Mouse (Mus musculus) intestine, embryonic 15.5 days (tissue): ENCODE data around the gene Tnrc18. TPM values are rescaled to one million over a fixed set of nuclear protein-coding genes. Genes with fewer than 3 reads are reported as not detected.

Source experiments
- ATAC-seq: fragments of 200-750 bp; cut with Nextera tagmentation; 2 replicates; pipeline ENCODE4 v1.8.0; 2017; ENCODE audit warnings: moderate TSS enrichment, moderate library complexity
- H3K27ac ChIP-seq: fragments of 300-500 bp; sonication (generic); 2 replicates; pipeline ENCODE4 v1.5.1; 2015; ENCODE audit warnings: mild to moderate bottlenecking, inconsistent platforms
- H3K27me3 ChIP-seq: fragments of 300-500 bp; sonication (generic); replicated peaks from 2 replicates; pipeline ENCODE4 v1.6.1; 2015; ENCODE audit warnings: inconsistent platforms
- H3K36me3 ChIP-seq: fragments of 300-500 bp; sonication (generic); 2 replicates; pipeline ENCODE4 v1.6.1; 2015; ENCODE audit warnings: inconsistent platforms
- H3K4me1 ChIP-seq: fragments of 300-500 bp; sonication (generic); replicated peaks from 2 replicates; pipeline ENCODE4 v1.6.1; 2015; ENCODE audit warnings: inconsistent platforms
- H3K4me2 ChIP-seq: fragments of 300-500 bp; sonication (generic); replicated peaks from 2 replicates; pipeline ENCODE4 v1.6.1; 2015; ENCODE audit warnings: mild to moderate bottlenecking, inconsistent platforms
- H3K4me3 ChIP-seq: fragments of 300-500 bp; sonication (generic); replicated peaks from 2 replicates; pipeline ENCODE4 v1.5.1; 2015; ENCODE audit warnings: inconsistent platforms
- H3K9ac ChIP-seq: fragments of 300-500 bp; sonication (generic); 2 replicates; pipeline ENCODE4 v1.6.1; 2015; ENCODE audit warnings: inconsistent platforms
- H3K9me3 ChIP-seq: fragments of 300-500 bp; sonication (generic); 2 replicates; pipeline ENCODE4 v1.6.1; 2016; ENCODE audit warnings: inconsistent platforms
- WGBS: fragments of 180-500 bp; shearing (Covaris S2); methylation state at CpG from one replicate; pipeline ENCODE4 v1.1.7; 2015; 5-methylcytosine and 5-hydroxymethylcytosine counted together
- polyA plus RNA-seq: library from polyadenylated mRNA; unstranded; fragments of >200 nt; fragmentation: Nextera tagmentation; extraction: Ambion mirVana; gene quantifications from 2 replicates; pipeline ENCODE4 v1.2.1, GENCODE M21; 2015

Gene Tnrc18
- polyA plus RNA-seq, 1 experiment from 2014 or later, result 19.5 TPM

GRCm38 (mm10) chr5:142813722-142814111, 3.7 kb downstream of the Tnrc18 start:
- no peaks in the 10 kb centered on the region for H3K9me3 ChIP-seq
- peak overlapping the region; percentile 100 for H3K9ac ChIP-seq
- ATAC-seq, result no peak
- H3K27ac ChIP-seq, result peak overlapping the region; percentile 100
- H3K27me3 ChIP-seq, result no peaks in the 10 kb centered on the region
- H3K36me3 ChIP-seq, result no peaks in the 10 kb centered on the region
- H3K4me3 ChIP-seq, result peak overlapping the region; percentile 94
- peak overlapping the region; percentile 89 for H3K4me2 ChIP-seq
- 2% methylated on average over 23 of the region's 23 CpGs for WGBS
- peaks cover 37% of the 10 kb centered on the region for H3K4me1 ChIP-seq

GRCm38 (mm10) chr5:142812976-142813721, 4.3 kb downstream of the Tnrc18 start:
- Histone ChIP-seq H3K36me3 (no peaks in the 10 kb centered on the region), H3K27ac (peak overlapping the region; percentile 100), H3K4me1 (peaks cover 37% of the 10 kb centered on the region), H3K27me3 (no peaks in the 10 kb centered on the region), H3K9ac (peak overlapping the region; percentile 100), H3K4me2 (peak overlapping the region; percentile 89), H3K9me3 (no peaks in the 10 kb centered on the region), H3K4me3 (peak overlapping the region; percentile 94)
- 7% methylated on average over 18 of the region's 18 CpGs for WGBS
- ATAC-seq, result no peak

DNA sequence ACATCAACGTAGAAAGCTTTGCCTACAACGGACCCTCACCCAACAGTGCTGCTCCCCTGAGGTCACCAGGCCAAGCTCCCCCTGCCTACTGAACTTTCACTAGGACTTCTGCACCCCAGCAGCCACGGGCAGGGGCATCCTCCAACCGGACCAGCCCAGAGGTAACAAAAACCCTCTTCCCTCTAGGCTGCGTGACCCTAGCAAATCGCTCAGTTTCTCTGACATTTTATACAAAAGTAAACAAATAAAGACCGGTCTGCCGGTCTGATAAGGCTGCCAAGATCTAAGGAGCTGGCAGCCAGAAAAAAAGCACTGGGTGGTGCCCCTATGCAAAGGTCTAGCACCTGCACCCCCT, 4.9 kb downstream of the Tnrc18 start:
- H3K27ac ChIP-seq, result peak overlapping the region; percentile 100; the same call in 1 of the 2 replicates
- peak overlapping the region; percentile 89 for H3K4me2 ChIP-seq
- peak overlapping the region; percentile 100 for H3K9ac ChIP-seq
- peaks cover 37% of the 10 kb centered on the region for H3K4me1 ChIP-seq
- WGBS, result 10% methylated on average over 8 of the region's 8 CpGs
- H3K4me3 ChIP-seq, result peak overlapping the region; percentile 94
- no peaks in the 10 kb centered on the region for H3K27me3 ChIP-seq
- H3K36me3 ChIP-seq, result no peaks in the 10 kb centered on the region
- ATAC-seq, result no peak
- H3K9me3 ChIP-seq, result no peaks in the 10 kb centered on the region

DNA sequence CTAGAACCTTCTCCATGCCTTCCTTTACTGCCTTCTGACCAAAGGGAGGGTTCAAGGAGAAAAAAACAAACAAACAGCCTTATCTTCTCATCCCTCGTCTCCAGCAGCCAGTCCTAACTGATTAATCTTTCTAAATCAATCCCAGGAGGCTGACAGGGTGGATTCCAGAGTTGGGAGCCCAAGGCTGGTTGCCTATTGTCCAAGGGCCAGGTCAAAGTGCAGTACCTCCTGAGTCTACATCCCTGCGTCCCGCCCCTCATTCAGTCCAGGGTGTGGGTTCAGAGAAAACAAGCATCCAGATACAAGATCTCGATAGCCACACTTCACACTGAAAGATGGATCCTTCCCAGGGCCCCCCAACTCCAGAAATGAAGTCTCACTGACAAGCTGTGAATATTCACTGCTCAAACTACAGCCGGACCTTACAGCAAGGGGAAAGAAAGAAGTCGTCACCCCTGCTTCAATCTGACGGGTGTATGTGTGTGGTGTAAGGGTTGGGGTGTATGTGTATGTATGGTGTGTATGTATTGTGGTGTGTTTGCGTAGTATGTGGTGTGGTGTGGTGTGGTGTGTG, 5.5 kb downstream of the Tnrc18 start:
- Histone ChIP-seq H3K4me1 (peaks cover 37% of the 10 kb centered on the region), H3K27me3 (no peaks in the 10 kb centered on the region), H3K27ac (no peak overlapping the region), H3K9ac (peak overlapping the region; percentile 100; the same call in 1 of the 2 replicates), H3K9me3 (no peaks in the 10 kb centered on the region), H3K36me3 (0 out of 2 replicates have a peak, but pooled peaks cover 3% of the 10 kb centered on the region), H3K4me3 (peak overlapping the region; percentile 94; the same call in 1 of the 2 replicates), H3K4me2 (peak overlapping the region; percentile 89)
- ATAC-seq, result no peak
- WGBS, result 47% methylated on average over 8 of the region's 8 CpGs

DNA sequence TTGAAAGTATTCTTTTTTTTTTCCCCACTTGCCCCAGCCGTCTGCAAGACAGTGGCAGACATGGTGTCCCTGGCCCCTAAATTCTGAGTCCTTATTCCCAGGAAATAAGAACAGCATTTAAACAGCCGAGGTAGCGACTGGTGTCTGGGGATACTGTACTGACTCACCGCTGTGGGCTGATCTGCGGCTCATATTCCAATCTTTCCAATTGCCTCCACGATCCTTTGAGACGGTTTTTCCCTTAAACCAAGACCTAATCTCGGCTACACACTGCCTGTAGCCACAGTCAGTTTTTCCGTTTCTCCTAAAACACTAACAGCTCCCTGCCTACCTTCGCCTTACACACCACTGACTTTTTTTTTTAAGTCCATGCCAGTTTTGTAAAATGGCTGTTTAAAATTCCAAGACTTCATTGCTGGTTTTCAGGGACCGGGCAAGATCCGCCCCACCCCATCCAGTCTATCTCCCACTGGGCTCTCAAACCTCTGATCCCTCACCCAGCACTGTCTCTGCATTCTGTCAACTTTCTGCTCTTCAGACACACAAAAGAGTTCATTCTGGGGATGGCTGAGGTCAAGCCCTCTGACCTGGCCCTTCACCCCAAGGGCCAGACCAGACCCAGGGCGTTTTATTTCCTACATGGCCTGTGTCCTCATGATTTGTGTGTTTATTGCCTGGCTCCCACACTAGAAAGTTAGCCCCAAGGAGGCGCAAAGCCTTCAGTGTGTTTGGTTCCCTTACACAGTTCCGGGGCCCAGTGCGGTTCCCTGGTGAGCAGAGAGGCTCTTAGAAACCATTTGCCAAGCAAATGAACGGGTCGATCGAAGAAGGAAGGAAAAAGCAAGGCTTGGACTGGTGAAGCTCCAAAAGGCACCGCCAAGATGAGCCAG, 6.5 kb downstream of the Tnrc18 start:
- 36% methylated on average over 20 of the region's 20 CpGs for WGBS
- H3K36me3 ChIP-seq, result 0 out of 2 replicates have a peak, but pooled peaks cover 3% of the 10 kb centered on the region
- no peaks in the 10 kb centered on the region for H3K27me3 ChIP-seq
- 0 out of 2 replicates have a peak overlapping the region, but pooled peaks have one; percentile 2 for H3K9ac ChIP-seq
- no peak for ATAC-seq
- H3K4me1 ChIP-seq, result peaks cover 37% of the 10 kb centered on the region
- peak overlapping the region; percentile 89 for H3K4me2 ChIP-seq
- no peaks in the 10 kb centered on the region for H3K9me3 ChIP-seq
- H3K27ac ChIP-seq, result peak overlapping the region; percentile 42
- H3K4me3 ChIP-seq, result peak overlapping the region; percentile 2; the same call in 1 of the 2 replicates

DNA sequence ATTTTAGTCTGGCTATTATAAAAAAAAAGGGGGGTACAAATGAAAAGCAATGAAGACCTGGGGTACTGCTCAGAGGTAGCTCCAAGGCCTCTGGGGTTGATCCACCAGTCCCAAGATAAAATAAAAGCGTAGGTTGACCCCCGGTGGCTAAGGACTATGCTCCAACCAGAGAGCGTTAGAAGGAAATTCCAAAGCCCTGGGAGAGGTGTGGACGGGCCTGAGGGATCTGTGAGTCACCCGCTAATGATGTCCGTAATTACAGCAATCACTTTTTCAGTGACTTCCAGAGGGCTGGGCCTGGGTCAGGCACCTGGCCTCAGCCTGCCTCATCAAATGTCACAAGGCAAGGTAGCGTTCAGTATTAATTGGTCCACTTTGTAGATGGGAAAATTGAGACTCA, 9.8 kb downstream of the Tnrc18 start:
- peak; percentile 24; the same call in 1 of the 2 replicates for ATAC-seq
- no peak overlapping the region for H3K9ac ChIP-seq
- H3K36me3 ChIP-seq, result 0 out of 2 replicates have a peak, but pooled peaks cover 3% of the 10 kb centered on the region
- no peak overlapping the region for H3K4me2 ChIP-seq
- no peak overlapping the region for H3K27ac ChIP-seq
- H3K9me3 ChIP-seq, result no peaks in the 10 kb centered on the region
- H3K4me1 ChIP-seq, result peaks cover 34% of the 10 kb centered on the region
- no peaks in the 10 kb centered on the region for H3K27me3 ChIP-seq
- 65% methylated on average over 7 of the region's 7 CpGs for WGBS
- H3K4me3 ChIP-seq, result no peak overlapping the region

DNA sequence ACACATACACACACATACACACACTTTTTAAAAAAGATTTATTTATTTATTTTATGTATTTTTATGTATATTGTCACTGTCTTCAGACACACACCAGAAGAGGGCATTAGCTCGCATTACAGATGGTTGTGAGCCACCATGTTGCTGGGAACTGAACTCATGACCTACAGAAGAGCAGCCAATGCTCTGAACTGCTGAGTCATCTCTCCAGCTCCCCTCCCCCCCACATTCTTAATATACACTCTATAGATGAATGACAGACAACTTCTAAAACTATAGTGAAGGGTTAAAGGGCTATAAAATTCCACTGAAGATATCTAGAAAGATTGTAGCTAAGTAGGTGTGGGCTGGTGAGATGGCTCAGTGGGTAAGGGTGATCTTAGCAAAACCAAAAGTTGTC, 13.7 kb downstream of the Tnrc18 start:
- no peaks in the 10 kb centered on the region for H3K27me3 ChIP-seq
- H3K36me3 ChIP-seq, result 0 out of 2 replicates have a peak, but pooled peaks cover 3% of the 10 kb centered on the region
- H3K4me3 ChIP-seq, result no peak overlapping the region
- no peaks in the 10 kb centered on the region for H3K9me3 ChIP-seq
- no peak overlapping the region for H3K27ac ChIP-seq
- no peak overlapping the region for H3K4me2 ChIP-seq
- peaks cover 29% of the 10 kb centered on the region for H3K4me1 ChIP-seq
- H3K9ac ChIP-seq, result no peak overlapping the region
- WGBS, result 83% methylated on average over 1 of the region's 1 CpGs
- no peak for ATAC-seq

DNA sequence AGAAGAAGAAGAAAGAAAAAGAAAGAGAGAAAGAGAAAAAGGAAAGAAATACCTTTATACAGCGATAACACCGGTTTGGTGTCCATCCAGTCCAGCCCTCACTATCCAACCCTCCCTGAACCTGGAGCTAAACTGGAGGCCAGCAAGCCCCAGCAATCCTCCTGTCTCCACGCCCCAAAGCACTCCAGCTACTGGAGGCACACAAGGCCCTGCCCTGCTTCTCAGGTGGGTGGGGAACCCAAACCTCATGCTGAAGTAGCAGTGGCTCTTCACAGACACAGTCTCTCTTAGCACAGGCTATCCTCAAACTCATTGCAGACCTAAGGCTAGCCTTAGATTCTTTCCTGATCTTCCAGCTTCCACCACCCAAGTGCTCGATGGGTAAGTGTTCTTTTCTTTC, 14.6 kb downstream of the Tnrc18 start:
- Histone ChIP-seq H3K9me3 (no peaks in the 10 kb centered on the region), H3K4me2 (no peak overlapping the region), H3K4me3 (no peak overlapping the region), H3K4me1 (peaks cover 30% of the 10 kb centered on the region), H3K9ac (no peak overlapping the region), H3K27me3 (no peaks in the 10 kb centered on the region), H3K27ac (no peak overlapping the region), H3K36me3 (0 out of 2 replicates have a peak, but pooled peaks cover 3% of the 10 kb centered on the region)
- ATAC-seq, result no peak
- WGBS, result 74% methylated on average over 4 of the region's 4 CpGs

GRCm38 (mm10) chr5:142801977-142802376, 15.5 kb downstream of the Tnrc18 start:
- 74% methylated on average over 2 of the region's 2 CpGs for WGBS
- no peak overlapping the region for H3K4me2 ChIP-seq
- 0 out of 2 replicates have a peak, but pooled peaks cover under 1% of the 10 kb centered on the region for H3K36me3 ChIP-seq
- H3K4me1 ChIP-seq, result peaks cover 38% of the 10 kb centered on the region
- H3K27me3 ChIP-seq, result no peaks in the 10 kb centered on the region
- ATAC-seq, result peak; percentile 17; the same call in 1 of the 2 replicates
- no peak overlapping the region for H3K9ac ChIP-seq
- H3K4me3 ChIP-seq, result no peak overlapping the region
- H3K9me3 ChIP-seq, result no peaks in the 10 kb centered on the region
- H3K27ac ChIP-seq, result no peak overlapping the region

- Histone ChIP-seq H3K4me1 (peaks cover 38% of the 10 kb centered on the region), H3K9me3 (no peaks in the 10 kb centered on the region), H3K4me2 (no peak overlapping the region), H3K27me3 (no peaks in the 10 kb centered on the region), H3K9ac (no peak overlapping the region), H3K4me3 (no peak overlapping the region), H3K36me3 (no peaks in the 10 kb centered on the region), H3K27ac (no peak overlapping the region)
- no peak for ATAC-seq
- 60% methylated on average over 6 of the region's 6 CpGs for WGBS
Measured at GRCm38 (mm10) chr5:142800656-142801055, 16.8 kb downstream of the Tnrc18 start.

DNA sequence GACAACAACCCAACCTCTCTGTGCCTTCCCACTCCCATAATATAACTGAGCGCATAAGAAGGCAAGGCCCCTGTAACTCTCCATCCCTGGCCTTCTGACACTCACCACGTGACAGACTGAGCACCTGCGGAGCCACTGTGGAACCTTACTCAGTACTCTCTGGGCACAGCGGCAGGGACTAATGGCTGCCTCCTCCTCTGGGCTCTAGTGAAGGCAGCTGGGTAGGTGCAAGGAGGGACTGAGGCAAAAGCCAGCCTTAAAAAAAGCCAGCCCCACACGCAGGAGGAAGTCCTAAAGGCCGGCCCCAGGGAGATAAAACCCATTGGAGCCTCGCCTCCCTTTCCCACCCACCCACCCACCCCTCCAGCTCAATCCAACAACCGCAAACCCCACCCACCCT, 17.3 kb downstream of the Tnrc18 start:
- Histone ChIP-seq H3K9me3 (no peaks in the 10 kb centered on the region), H3K4me1 (peaks cover 39% of the 10 kb centered on the region), H3K27me3 (no peaks in the 10 kb centered on the region), H3K36me3 (no peaks in the 10 kb centered on the region), H3K4me2 (no peak overlapping the region), H3K4me3 (no peak overlapping the region), H3K27ac (no peak overlapping the region), H3K9ac (no peak overlapping the region)
- WGBS, result 38% methylated on average over 8 of the region's 8 CpGs
- ATAC-seq, result peak; percentile 30; the same call in 1 of the 2 replicates

- Histone ChIP-seq H3K27me3 (no peaks in the 10 kb centered on the region), H3K27ac (no peak overlapping the region), H3K9me3 (no peaks in the 10 kb centered on the region), H3K4me1 (peaks cover 42% of the 10 kb centered on the region), H3K4me2 (no peak overlapping the region), H3K36me3 (no peaks in the 10 kb centered on the region), H3K9ac (no peak overlapping the region), H3K4me3 (no peak overlapping the region)
- ATAC-seq, result no peak
- WGBS, result 63% methylated on average over 4 of the region's 4 CpGs
Measured at GRCm38 (mm10) chr5:142799259-142799658, 18.2 kb downstream of the Tnrc18 start.
